Mouse (Mus musculus) neural tube, embryonic 13.5 days (tissue): ENCODE measurements at regions not wholly inside any gene's neighbourhood (a gene's known extent, or its start where the extent isn't known, plus 50 kb on each side); places are given as distances from the start of the nearest gene placed in this dataset.

Source experiments
- ATAC-seq: fragments of 200-750 bp; cut with Nextera tagmentation; 2 replicates; pipeline ENCODE4 v1.8.0; 2017; ENCODE audit warnings: low read depth, mild to moderate bottlenecking, moderate TSS enrichment, moderate library complexity
- H3K27ac ChIP-seq: fragments of 300-500 bp; sonication (generic); replicated peaks from 2 replicates; pipeline ENCODE4 v1.5.1; 2015; ENCODE audit warnings: moderate library complexity, mild to moderate bottlenecking, inconsistent platforms
- H3K27me3 ChIP-seq: fragments of 300-500 bp; sonication (generic); 2 replicates; pipeline ENCODE4 v1.6.1; 2015; ENCODE audit warnings: mild to moderate bottlenecking, inconsistent platforms
- H3K36me3 ChIP-seq: fragments of 300-500 bp; sonication (generic); 2 replicates; pipeline ENCODE4 v1.6.1; 2015; ENCODE audit warnings: mild to moderate bottlenecking, inconsistent platforms
- H3K4me1 ChIP-seq: fragments of 300-500 bp; sonication (generic); replicated peaks from 2 replicates; pipeline ENCODE4 v1.6.1; 2015; ENCODE audit warnings: inconsistent platforms
- H3K4me2 ChIP-seq: fragments of 300-500 bp; sonication (generic); 2 replicates; pipeline ENCODE4 v1.6.1; 2015; ENCODE audit warnings: inconsistent platforms, mild to moderate bottlenecking, moderate library complexity
- H3K4me3 ChIP-seq: fragments of 300-500 bp; sonication (generic); 2 replicates; pipeline ENCODE4 v1.5.1; 2015; ENCODE audit warnings: mild to moderate bottlenecking, inconsistent platforms
- H3K9ac ChIP-seq: fragments of 300-500 bp; sonication (generic); 2 replicates; pipeline ENCODE4 v1.6.1; 2015; ENCODE audit warnings: moderate library complexity, mild to moderate bottlenecking, inconsistent platforms
- H3K9me3 ChIP-seq: fragments of 300-500 bp; sonication (generic); 2 replicates; pipeline ENCODE4 v1.6.1; 2016; ENCODE audit warnings: inconsistent platforms
- WGBS: fragments of 180-500 bp; shearing (Covaris S2); methylation state at CpG from one replicate; pipeline ENCODE4 v1.1.7; 2015; 5-methylcytosine and 5-hydroxymethylcytosine counted together

DNA sequence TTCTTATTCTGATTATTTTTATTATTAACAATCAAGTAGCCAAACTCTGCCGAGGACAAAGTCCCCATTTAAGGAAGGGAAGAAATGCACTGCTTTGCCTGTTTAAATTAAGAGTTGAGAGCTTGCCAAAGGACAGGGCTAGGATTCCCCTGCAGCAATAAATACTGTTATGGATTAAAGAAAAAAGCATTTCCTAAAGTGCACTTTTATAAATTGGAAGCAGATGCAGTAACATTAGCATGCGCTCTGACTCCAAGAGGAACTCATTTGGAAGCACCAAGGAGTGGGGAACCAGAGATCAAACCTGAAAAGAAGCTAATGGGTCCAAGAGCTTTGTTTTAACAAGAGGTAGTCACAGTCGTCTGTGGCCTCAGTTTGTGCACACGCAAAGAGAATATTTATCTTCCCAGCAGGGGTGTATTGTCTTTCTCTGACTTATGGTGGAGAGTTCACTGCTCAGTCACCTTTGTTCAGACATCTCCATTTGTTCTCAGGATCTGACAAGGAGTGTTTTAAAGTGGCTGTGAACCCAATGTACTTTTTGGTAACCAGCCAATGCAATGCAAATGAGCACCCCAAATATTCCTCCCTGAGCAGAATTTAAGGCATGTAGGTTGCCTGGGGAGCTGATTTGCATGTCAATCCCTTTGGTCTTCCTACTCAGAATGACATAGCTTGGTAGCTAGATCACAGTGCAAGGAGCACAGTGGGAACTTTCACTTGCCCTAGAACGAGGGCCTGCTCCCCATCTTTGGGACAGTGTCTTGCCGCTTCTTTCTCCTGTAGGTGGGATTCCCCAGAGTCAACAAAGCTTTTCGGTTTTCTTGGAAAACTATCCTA is 119.1 kb upstream of the Nbea start:
- ATAC-seq = peak; percentile 93
- H3K4me1 ChIP-seq = peaks cover 15% of the 10 kb centered on the region
- H3K9ac ChIP-seq = no peak overlapping the region
- H3K27ac ChIP-seq = no peak overlapping the region
- no peaks in the 10 kb centered on the region for H3K36me3 ChIP-seq
- no peaks in the 10 kb centered on the region for H3K27me3 ChIP-seq
- H3K9me3 ChIP-seq = no peaks in the 10 kb centered on the region
- 7% methylated on average over 7 of the region's 7 CpGs for WGBS
- no peak overlapping the region for H3K4me3 ChIP-seq
- H3K4me2 ChIP-seq = no peak overlapping the region

- Histone ChIP-seq H3K9ac (no peak overlapping the region), H3K27me3 (no peaks in the 10 kb centered on the region), H3K9me3 (no peaks in the 10 kb centered on the region), H3K4me1 (peaks cover 20% of the 10 kb centered on the region), H3K4me3 (no peak overlapping the region), H3K27ac (no peak overlapping the region), H3K36me3 (no peaks in the 10 kb centered on the region), H3K4me2 (no peak overlapping the region)
- no peak for ATAC-seq
- WGBS = 87% methylated on average over 1 of the region's 1 CpGs
Observed at GRCm38 (mm10) chr3:56300769-56301168, 117.3 kb upstream of the Nbea start.

- Histone ChIP-seq H3K4me3 (no peak overlapping the region), H3K9me3 (no peaks in the 10 kb centered on the region), H3K4me2 (no peak overlapping the region), H3K36me3 (no peaks in the 10 kb centered on the region), H3K27me3 (no peaks in the 10 kb centered on the region), H3K27ac (no peak overlapping the region), H3K4me1 (peaks cover 5% of the 10 kb centered on the region; the same call in 1 of the 2 replicates), H3K9ac (no peak overlapping the region)
- no peak for ATAC-seq
- WGBS = 76% methylated on average over 7 of the region's 7 CpGs
Observed at GRCm38 (mm10) chr3:56295578-56295977, 112.1 kb upstream of the Nbea start.

DNA sequence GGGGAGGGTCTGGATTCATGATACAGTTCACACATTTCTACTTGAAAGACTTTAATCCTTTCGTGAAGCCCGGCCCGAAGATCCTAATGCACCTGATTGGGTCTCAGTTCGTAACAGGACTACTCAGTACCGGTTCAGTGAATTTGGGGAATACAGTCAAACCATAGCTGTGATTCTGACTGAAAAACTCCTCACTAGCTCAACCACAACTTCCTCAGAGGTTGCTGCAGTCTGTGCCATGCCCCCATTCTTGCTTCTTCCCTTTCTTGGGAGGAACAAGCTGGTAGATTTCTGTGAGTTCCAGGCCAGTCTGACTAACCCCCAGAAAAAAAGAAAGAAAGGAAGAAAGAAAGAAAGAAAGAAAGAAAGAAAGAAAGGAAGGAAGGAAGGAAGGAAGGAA is 98.0 kb upstream of the Nbea start:
- Histone ChIP-seq H3K9ac (no peak overlapping the region), H3K4me1 (no peaks in the 10 kb centered on the region), H3K4me3 (no peak overlapping the region), H3K27me3 (no peaks in the 10 kb centered on the region), H3K9me3 (no peaks in the 10 kb centered on the region), H3K36me3 (no peaks in the 10 kb centered on the region), H3K27ac (no peak overlapping the region), H3K4me2 (no peak overlapping the region)
- WGBS = 95% methylated on average over 5 of the region's 5 CpGs
- no peak for ATAC-seq

DNA sequence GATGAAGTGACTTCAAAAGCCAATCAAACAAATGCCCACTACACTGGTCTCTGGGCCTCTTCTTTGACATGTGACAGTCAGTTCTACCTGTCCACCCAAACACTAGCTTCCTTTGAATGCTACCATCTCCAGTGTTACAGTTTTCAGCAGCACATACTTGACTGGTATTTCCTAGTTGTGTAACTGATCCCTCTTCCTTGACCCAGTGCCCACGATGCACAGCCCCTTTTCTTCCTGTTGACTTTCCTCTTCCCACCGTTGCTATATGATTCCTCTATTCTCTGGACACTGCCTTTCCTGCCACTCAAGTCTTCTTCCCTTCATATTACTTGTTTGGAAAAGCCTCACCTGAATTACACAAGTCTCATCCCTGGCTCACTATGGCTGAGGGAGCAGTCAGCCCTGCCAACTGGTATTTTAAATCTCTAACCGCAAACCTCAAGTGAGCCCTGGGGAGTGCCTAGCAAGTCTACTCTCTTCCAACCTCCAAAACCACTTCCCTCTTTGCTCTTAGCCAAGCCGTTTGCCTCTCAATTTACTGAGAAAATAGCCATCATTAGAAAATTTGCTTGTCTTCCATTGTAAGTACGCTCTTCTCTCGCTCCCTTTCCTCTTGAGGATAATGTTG is 96.9 kb upstream of the Nbea start:
- 88% methylated on average over 6 of the region's 6 CpGs for WGBS

DNA sequence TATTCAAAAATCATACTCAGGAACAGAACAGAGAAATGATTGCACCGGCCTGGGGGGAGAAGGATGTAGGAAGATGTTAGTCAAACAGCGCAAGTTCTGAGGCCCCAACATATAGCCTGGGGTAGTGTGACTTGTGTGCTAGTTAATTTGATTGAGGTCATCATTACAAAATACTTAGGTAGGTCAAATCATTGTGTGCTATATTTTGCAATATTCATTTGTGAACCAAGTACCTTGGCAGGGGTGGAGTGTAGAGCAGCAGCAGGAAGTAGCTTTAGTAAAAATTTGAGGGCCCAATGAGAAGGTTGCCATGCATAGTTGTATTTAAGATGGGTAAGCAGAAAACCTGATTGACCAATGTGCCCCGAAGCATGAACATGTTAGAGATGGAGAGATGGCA is 89.1 kb upstream of the Nbea start:
- WGBS = 98% methylated on average over 3 of the region's 3 CpGs
- H3K9ac ChIP-seq = no peak overlapping the region
- H3K4me3 ChIP-seq = no peak overlapping the region
- no peaks in the 10 kb centered on the region for H3K27me3 ChIP-seq
- no peak overlapping the region for H3K4me2 ChIP-seq
- no peaks in the 10 kb centered on the region for H3K9me3 ChIP-seq
- ATAC-seq = no peak
- H3K4me1 ChIP-seq = no peaks in the 10 kb centered on the region
- no peak overlapping the region for H3K27ac ChIP-seq
- H3K36me3 ChIP-seq = no peaks in the 10 kb centered on the region

More for the DNA sequence above, 96.9 kb upstream of the Nbea start:
- no peaks in the 10 kb centered on the region for H3K4me1 ChIP-seq
- no peak overlapping the region for H3K4me3 ChIP-seq
- H3K9me3 ChIP-seq = no peaks in the 10 kb centered on the region
- no peak for ATAC-seq
- H3K4me2 ChIP-seq = no peak overlapping the region
- no peak overlapping the region for H3K9ac ChIP-seq
- H3K36me3 ChIP-seq = no peaks in the 10 kb centered on the region
- no peak overlapping the region for H3K27ac ChIP-seq
- H3K27me3 ChIP-seq = no peaks in the 10 kb centered on the region

GRCm38 (mm10) chr3:56270241-56270830 is 86.8 kb upstream of the Nbea start:
- Histone ChIP-seq H3K27me3 (no peaks in the 10 kb centered on the region), H3K9ac (no peak overlapping the region), H3K4me2 (no peak overlapping the region), H3K4me1 (no peaks in the 10 kb centered on the region), H3K9me3 (no peaks in the 10 kb centered on the region), H3K4me3 (no peak overlapping the region), H3K36me3 (no peaks in the 10 kb centered on the region), H3K27ac (no peak overlapping the region)
- 83% methylated on average over 6 of the region's 6 CpGs for WGBS
- no peak for ATAC-seq

- H3K9me3 ChIP-seq = peaks cover 7% of the 10 kb centered on the region; the same call in 1 of the 2 replicates
- no peaks in the 10 kb centered on the region for H3K27me3 ChIP-seq
- H3K9ac ChIP-seq = no peak overlapping the region
- no peak overlapping the region for H3K27ac ChIP-seq
- no peak overlapping the region for H3K4me3 ChIP-seq
- ATAC-seq = no peak
- no peaks in the 10 kb centered on the region for H3K4me1 ChIP-seq
- no peak overlapping the region for H3K4me2 ChIP-seq
- WGBS = 88% methylated on average over 3 of the region's 3 CpGs
- H3K36me3 ChIP-seq = no peaks in the 10 kb centered on the region
Observed at GRCm38 (mm10) chr3:56261800-56262561, 78.5 kb upstream of the Nbea start.

DNA sequence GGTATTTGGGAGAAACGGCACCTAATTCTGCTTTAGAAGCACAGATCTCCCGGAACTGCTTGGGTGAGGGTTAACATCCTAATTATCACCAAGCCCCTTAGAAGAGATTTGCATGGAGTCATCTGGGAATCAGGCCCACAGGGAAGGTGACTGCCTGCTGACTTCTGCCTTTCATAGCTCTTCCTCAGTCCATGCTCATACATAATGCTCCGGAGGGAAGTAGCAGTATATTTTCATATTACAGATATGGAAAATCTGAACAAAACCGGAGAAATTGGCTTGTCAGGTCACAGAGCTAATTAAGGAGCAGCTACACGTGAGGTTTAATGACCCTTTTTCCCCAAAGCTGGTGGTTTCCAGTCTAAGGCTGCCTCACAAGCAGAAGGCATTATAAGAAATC is 72.8 kb upstream of the Nbea start:
- no peaks in the 10 kb centered on the region for H3K27me3 ChIP-seq
- ATAC-seq = no peak
- H3K27ac ChIP-seq = no peak overlapping the region
- H3K36me3 ChIP-seq = no peaks in the 10 kb centered on the region
- H3K9ac ChIP-seq = no peak overlapping the region
- no peak overlapping the region for H3K4me3 ChIP-seq
- H3K4me2 ChIP-seq = no peak overlapping the region
- WGBS = 56% methylated on average over 5 of the region's 5 CpGs
- no peaks in the 10 kb centered on the region for H3K4me1 ChIP-seq
- peaks cover 7% of the 10 kb centered on the region; the same call in 1 of the 2 replicates for H3K9me3 ChIP-seq

DNA sequence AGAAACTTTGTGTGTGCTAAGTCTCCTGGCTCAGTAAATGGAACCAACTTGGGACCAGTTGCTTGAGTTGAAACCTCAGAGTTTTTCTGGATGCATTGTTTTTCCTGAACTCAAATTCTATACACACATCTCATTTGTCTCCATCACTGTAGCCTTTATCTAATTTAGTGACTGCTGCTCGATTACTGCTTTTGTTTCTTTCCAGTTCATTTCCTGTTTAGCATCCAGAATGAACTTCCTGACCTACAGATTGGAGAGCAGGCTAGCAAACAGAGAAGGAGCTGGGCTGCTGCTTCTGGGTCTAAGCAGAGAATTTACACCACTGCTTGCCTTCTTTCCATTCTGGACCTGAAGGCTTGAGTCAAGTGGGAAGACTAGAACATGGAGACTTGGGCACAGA is 60.9 kb upstream of the Nbea start:
- Histone ChIP-seq H3K9me3 (no peaks in the 10 kb centered on the region), H3K27me3 (no peaks in the 10 kb centered on the region), H3K27ac (no peak overlapping the region), H3K4me3 (no peak overlapping the region), H3K36me3 (no peaks in the 10 kb centered on the region), H3K4me1 (no peaks in the 10 kb centered on the region), H3K4me2 (no peak overlapping the region), H3K9ac (no peak overlapping the region)
- no peak for ATAC-seq
- WGBS = 17% methylated on average over 1 of the region's 1 CpGs

GRCm38 (mm10) chr3:56238228-56238627 is 54.7 kb upstream of the Nbea start:
- no peaks in the 10 kb centered on the region for H3K9me3 ChIP-seq
- WGBS = 68% methylated on average over 2 of the region's 2 CpGs
- no peak for ATAC-seq

GRCm38 (mm10) chr3:56236163-56236562 is 52.7 kb upstream of the Nbea start:
- no peaks in the 10 kb centered on the region for H3K36me3 ChIP-seq
- H3K9ac ChIP-seq = no peak overlapping the region
- H3K9me3 ChIP-seq = no peaks in the 10 kb centered on the region
- ATAC-seq = no peak
- no peak overlapping the region for H3K27ac ChIP-seq
- 68% methylated on average over 1 of the region's 1 CpGs for WGBS
- H3K4me1 ChIP-seq = no peaks in the 10 kb centered on the region
- no peaks in the 10 kb centered on the region for H3K27me3 ChIP-seq
- no peak overlapping the region for H3K4me3 ChIP-seq
- no peak overlapping the region for H3K4me2 ChIP-seq

More at GRCm38 (mm10) chr3:56238228-56238627, 54.7 kb upstream of the Nbea start:
- Histone ChIP-seq H3K4me2 (no peak overlapping the region), H3K4me1 (no peaks in the 10 kb centered on the region), H3K27me3 (no peaks in the 10 kb centered on the region), H3K27ac (no peak overlapping the region), H3K36me3 (no peaks in the 10 kb centered on the region), H3K9ac (no peak overlapping the region), H3K4me3 (no peak overlapping the region)
